Mouse (Mus musculus) skeletal muscle tissue, adult 2 months (tissue): ENCODE measurements around the gene Tmem179b.
A peak's percentile ranks its signal among the peaks of the same experiment; 100 is the strongest.

ENCODE experiments used
- DNase-seq: peaks from one replicate; pipeline ENCODE4 v3.0.0-alpha.2; 2012; ENCODE audit warnings: low read depth, low spot score

Gene Tmem179b

GRCm38 (mm10) chr19:8774086-8774835, at the start of gene Tmem179b:
Tmem179b (minus strand) TSS chr19:8774467.
- peak; percentile 87 for DNase-seq

- DNase-seq, result no peak
Observed at GRCm38 (mm10) chr19:8822696-8823095, 48.4 kb upstream of the Tmem179b start.

GRCm38 (mm10) chr19:8821146-8821545, 46.9 kb upstream of the Tmem179b start:
- DNase-seq, result no peak

- no peak for DNase-seq
Observed at GRCm38 (mm10) chr19:8820424-8820956, 46.2 kb upstream of the Tmem179b start.

- DNase-seq, result peak; percentile 99
Observed at GRCm38 (mm10) chr19:8819596-8820423, 45.5 kb upstream of the Tmem179b start, which contains the start of gene Hnrnpul2. Hnrnpul2 (plus strand) TSS chr19:8820010.

GRCm38 (mm10) chr19:8818801-8819595, 44.7 kb upstream of the Tmem179b start, which contains the start of gene Ttc9c:
Ttc9c (minus strand) TSS chr19:8819333.
- peak; percentile 96 for DNase-seq

GRCm38 (mm10) chr19:8818301-8818798, 44.1 kb upstream of the Tmem179b start:
- no peak for DNase-seq

- DNase-seq, result no peak
Observed at GRCm38 (mm10) chr19:8817001-8817400, 42.7 kb upstream of the Tmem179b start.

- DNase-seq, result no peak
Observed at GRCm38 (mm10) chr19:8815812-8816211, 41.5 kb upstream of the Tmem179b start.

GRCm38 (mm10) chr19:8806810-8807209, 32.5 kb upstream of the Tmem179b start:
- DNase-seq, result no peak

- DNase-seq, result no peak
Observed at GRCm38 (mm10) chr19:8803879-8804660, 29.8 kb upstream of the Tmem179b start.

GRCm38 (mm10) chr19:8803204-8803780, 29.0 kb upstream of the Tmem179b start:
- no peak for DNase-seq

- DNase-seq, result peak; percentile 97
Observed at GRCm38 (mm10) chr19:8802130-8802821, 28.0 kb upstream of the Tmem179b start, which contains the start of gene Zbtb3. Zbtb3 (plus strand) TSS chr19:8802555.

GRCm38 (mm10) chr19:8798947-8799315, 24.7 kb upstream of the Tmem179b start:
- DNase-seq, result no peak

GRCm38 (mm10) chr19:8798264-8798946, 24.1 kb upstream of the Tmem179b start, which contains the start of gene Polr2g:
Polr2g (minus strand) TSS chr19:8798577.
- DNase-seq, result peak; percentile 95

- DNase-seq, result no peak
Observed at GRCm38 (mm10) chr19:8790171-8790570, 15.9 kb upstream of the Tmem179b start.

- DNase-seq, result no peak
Observed at GRCm38 (mm10) chr19:8789171-8789570, 14.9 kb upstream of the Tmem179b start.

GRCm38 (mm10) chr19:8788521-8788920, 14.3 kb upstream of the Tmem179b start:
- no peak for DNase-seq
